Mouse (Mus musculus) E14TG2a.4 (cell line): ENCODE data around the gene Eml6.

Experiments
- CTCF ChIP-seq: conservative IDR thresholded peaks from 2 replicates; pipeline ENCODE4 v1.5.1; 2014; ENCODE audit warnings: low read length
- NANOG ChIP-seq: IDR thresholded peaks from 2 replicates; pipeline ENCODE4 v1.6.1; 2014; ENCODE audit warnings: borderline replicate concordance, low read length, mixed read lengths
- POU5F1 ChIP-seq: IDR thresholded peaks from 2 replicates; pipeline ENCODE4 v1.6.1; 2014; ENCODE audit warnings: low read length, borderline replicate concordance

DNA sequence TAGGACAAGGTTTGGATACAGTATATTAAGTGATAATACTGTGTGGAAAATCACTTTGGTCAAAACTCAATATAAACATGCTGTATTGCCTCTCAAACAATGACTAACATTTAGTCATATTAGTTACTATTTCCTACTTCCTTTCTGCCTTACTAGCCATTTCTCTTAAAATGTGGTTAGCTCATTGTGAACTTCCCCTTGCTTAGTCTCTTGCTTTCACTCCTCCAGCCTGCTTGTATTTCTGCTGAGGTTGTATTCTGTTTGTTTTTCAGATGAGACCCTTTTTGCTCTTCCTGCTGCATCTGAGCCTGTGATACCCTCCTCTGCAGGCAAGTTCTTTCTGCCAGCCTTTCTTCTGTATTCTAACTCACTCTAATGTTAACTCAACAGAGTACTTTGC, 320.6 kb downstream of the Eml6 start:
- TF ChIP-seq CTCF (no peak), NANOG (no peak), POU5F1 (no peak)
